Mouse (Mus musculus) kidney, adult 9 months (tissue): Measurements from ENCODE around the gene Kdm2b.
"Not testable (repeated sequence)": the region's sequence is repeated elsewhere in the genome, so short reads cannot be mapped to it uniquely, and the experiment has no call there.

Source experiments
- DNase-seq: peaks from one replicate; pipeline ENCODE4 v3.0.0; 2022

Kdm2b gene

GRCm38 (mm10) chr5:123009873-123010272, 20.2 kb upstream of the Kdm2b start:
- no peak for DNase-seq

GRCm38 (mm10) chr5:123008877-123009493, 19.4 kb upstream of the Kdm2b start:
- no peak for DNase-seq

GRCm38 (mm10) chr5:123005716-123006592, 16.3 kb upstream of the Kdm2b start:
- no peak for DNase-seq

- no peak for DNase-seq
Observed at GRCm38 (mm10) chr5:123000901-123001300, 11.3 kb upstream of the Kdm2b start.

GRCm38 (mm10) chr5:122997205-122998204, 7.9 kb upstream of the Kdm2b start:
- no peak for DNase-seq

- no peak for DNase-seq
Observed at GRCm38 (mm10) chr5:122994910-122995309, 5.3 kb upstream of the Kdm2b start.

- DNase-seq: peak; percentile 96
Observed at GRCm38 (mm10) chr5:122994303-122994846, 4.8 kb upstream of the Kdm2b start.

GRCm38 (mm10) chr5:122993811-122994210, 4.2 kb upstream of the Kdm2b start:
- no peak for DNase-seq

GRCm38 (mm10) chr5:122991350-122992004, 1.9 kb upstream of the Kdm2b start:
- DNase-seq: no peak

GRCm38 (mm10) chr5:122990411-122991160, 963 bp upstream of the Kdm2b start:
- no peak for DNase-seq

GRCm38 (mm10) chr5:122989001-122989525, 560 bp downstream of the Kdm2b start:
- DNase-seq: peak; percentile 56

GRCm38 (mm10) chr5:122988021-122988751, 1.4 kb downstream of the Kdm2b start:
- peak; percentile 37 for DNase-seq

GRCm38 (mm10) chr5:122987211-122988020, 2.2 kb downstream of the Kdm2b start:
- DNase-seq: no peak

- no peak for DNase-seq
Observed at GRCm38 (mm10) chr5:122986091-122986493, 3.5 kb downstream of the Kdm2b start.

GRCm38 (mm10) chr5:122985276-122985675, 4.3 kb downstream of the Kdm2b start:
- no peak for DNase-seq

GRCm38 (mm10) chr5:122984483-122984882, 5.1 kb downstream of the Kdm2b start:
- DNase-seq: no peak

- no peak for DNase-seq
Observed at GRCm38 (mm10) chr5:122978970-122979369, 10.7 kb downstream of the Kdm2b start.

GRCm38 (mm10) chr5:122974701-122975100, 14.9 kb downstream of the Kdm2b start:
- not testable (repeated sequence) for DNase-seq

GRCm38 (mm10) chr5:122972116-122972515, 17.5 kb downstream of the Kdm2b start:
- no peak for DNase-seq
